Mouse (Mus musculus) MEL (cell line): Measurements from ENCODE around the gene Poldip2. TPM values are rescaled to one million over a fixed set of nuclear protein-coding genes. Genes with fewer than 3 reads are reported as not detected.

Source experiments
- DNase-seq: peaks from one replicate; pipeline ENCODE4 v3.0.0; 2011; ENCODE audit warnings: low read depth, low spot score
- H3K27ac ChIP-seq: 2 replicates; pipeline ENCODE4 v1.5.1; 2012; ENCODE audit warnings: low read depth, mild to moderate bottlenecking, control low read depth, low read length, moderate library complexity; ENCODE audit not compliant: control insufficient read depth
- H3K27me3 ChIP-seq, 2 experiments: fragments of 150-350 bp in 1 of 2; sonication (generic) in 1 of 2; 2 replicates each; pipeline ENCODE4 v1.6.1; 2012; ENCODE audit warnings: low read length in 2 of 2, mild to moderate bottlenecking in 2 of 2, improper control_type of control experiment in 1 of 2, moderate library complexity in 1 of 2; ENCODE audit not compliant: insufficient read depth in 2 of 2, control insufficient read depth in 1 of 2
- H3K36me3 ChIP-seq, 2 experiments: 2 replicates each; pipeline ENCODE4 v1.6.1; 2012 to 2014; ENCODE audit warnings: low read length in 2 of 2, improper control_type of control experiment in 1 of 2, inconsistent platforms in 1 of 2, mild to moderate bottlenecking in 1 of 2; ENCODE audit not compliant: insufficient read depth in 2 of 2, control insufficient read depth in 1 of 2
- H3K4me1 ChIP-seq, 2 experiments: fragments of 150-350 bp in 1 of 2; sonication (generic) in 1 of 2; 2 replicates each; pipeline ENCODE4 v1.6.1; 2012; ENCODE audit warnings: low read length in 2 of 2, improper control_type of control experiment in 1 of 2, mild to moderate bottlenecking in 1 of 2; ENCODE audit not compliant: insufficient read depth in 2 of 2, control insufficient read depth in 1 of 2
- H3K4me3 ChIP-seq, 2 experiments: fragments of 150-350 bp in 1 of 2; sonication (generic) in 1 of 2; 2 replicates each; pipeline ENCODE4 v1.5.1; 2012; ENCODE audit warnings: low read depth in 2 of 2, low read length in 2 of 2, mild to moderate bottlenecking in 2 of 2, moderate library complexity in 2 of 2, control low read depth in 1 of 2, improper control_type of control experiment in 1 of 2; ENCODE audit not compliant: control insufficient read depth in 1 of 2, insufficient read depth in 1 of 2
- H3K79me2 ChIP-seq: 2 replicates; pipeline ENCODE4 v1.6.1; 2012; ENCODE audit warnings: mild to moderate bottlenecking, low read length, moderate library complexity; ENCODE audit not compliant: control insufficient read depth, poor library complexity, insufficient read depth
- H3K9ac ChIP-seq: 2 replicates; pipeline ENCODE4 v1.6.1; 2012; ENCODE audit warnings: low read depth, mild to moderate bottlenecking, control low read depth, low read length, moderate library complexity; ENCODE audit not compliant: control insufficient read depth, poor library complexity, severe bottlenecking
- H3K9me3 ChIP-seq: fragments of 150-350 bp; sonication (generic); replicated peaks from 2 replicates; pipeline ENCODE4 v1.6.1; 2012; ENCODE audit warnings: mild to moderate bottlenecking, low read length, improper control_type of control experiment, moderate library complexity; ENCODE audit not compliant: insufficient read depth
- BHLHE40 ChIP-seq: IDR thresholded peaks from 2 replicates; pipeline ENCODE4 v1.6.1; 2012; ENCODE audit warnings: low read depth, mild to moderate bottlenecking, inconsistent platforms, low read length, improper control_type of control experiment, borderline replicate concordance
- CHD2 ChIP-seq: IDR thresholded peaks from 2 replicates; pipeline ENCODE4 v1.6.1; 2011; ENCODE audit warnings: low read length, improper control_type of control experiment
- E2F4 ChIP-seq: IDR thresholded peaks from 2 replicates; pipeline ENCODE4 v1.6.1; 2011; ENCODE audit warnings: low read depth, low read length, improper control_type of control experiment, borderline replicate concordance
- EP300 ChIP-seq, 2 experiments: IDR thresholded peaks; 2 replicates each; pipeline ENCODE4 v1.6.1; 2011; ENCODE audit warnings: improper control_type of control experiment in 2 of 2, low read length in 2 of 2, low read depth in 1 of 2, mild to moderate bottlenecking in 1 of 2
- GABPA ChIP-seq: IDR thresholded peaks from 2 replicates; pipeline ENCODE4 v1.6.1; 2012; ENCODE audit warnings: low read depth, mild to moderate bottlenecking, inconsistent platforms, low read length, improper control_type of control experiment, moderate library complexity
- GATA1 ChIP-seq: IDR thresholded peaks from 2 replicates; pipeline ENCODE4 v1.6.1; 2011; ENCODE audit warnings: low read depth, low read length, improper control_type of control experiment
- HCFC1 ChIP-seq: IDR thresholded peaks from 2 replicates; pipeline ENCODE4 v1.6.1; 2012; ENCODE audit warnings: low read depth, mild to moderate bottlenecking, inconsistent platforms, low read length, improper control_type of control experiment, moderate library complexity
- JUND ChIP-seq: IDR thresholded peaks from 2 replicates; pipeline ENCODE4 v1.6.1; 2011; ENCODE audit warnings: low read depth, mild to moderate bottlenecking, improper control_type of control experiment, low read length
- MAFK ChIP-seq: IDR thresholded peaks from 2 replicates; pipeline ENCODE4 v1.6.1; 2011; ENCODE audit warnings: low read depth, mild to moderate bottlenecking, low read length, improper control_type of control experiment, borderline replicate concordance
- MAX ChIP-seq: IDR thresholded peaks from 2 replicates; pipeline ENCODE4 v1.6.1; 2011; ENCODE audit warnings: low read length, improper control_type of control experiment
- MEF2A ChIP-seq: IDR thresholded peaks from 2 replicates; pipeline ENCODE4 v1.6.1; 2014; ENCODE audit warnings: low read depth, mild to moderate bottlenecking, inconsistent platforms, low read length, improper control_type of control experiment; ENCODE audit not compliant: poor library complexity, insufficient replicate concordance, severe bottlenecking; ENCODE audit errors: extremely low read depth
- MYB ChIP-seq: IDR thresholded peaks from 2 replicates; pipeline ENCODE4 v1.6.1; 2011; ENCODE audit warnings: mild to moderate bottlenecking, low read depth, low read length, improper control_type of control experiment
- MYC ChIP-seq: IDR thresholded peaks from 2 replicates; pipeline ENCODE4 v1.6.1; 2011; ENCODE audit warnings: low read depth, mild to moderate bottlenecking, low read length, improper control_type of control experiment, moderate library complexity
- NELFE ChIP-seq: IDR thresholded peaks from 2 replicates; pipeline ENCODE4 v1.6.1; 2011; ENCODE audit warnings: low read depth, low read length, improper control_type of control experiment
- NRF1 ChIP-seq: IDR thresholded peaks from 2 replicates; pipeline ENCODE4 v1.6.1; 2014; ENCODE audit warnings: low read depth, mild to moderate bottlenecking, inconsistent platforms, low read length, improper control_type of control experiment, moderate library complexity; ENCODE audit not compliant: poor library complexity, insufficient read depth, severe bottlenecking
- POLR2AphosphoS5 ChIP-seq: IDR thresholded peaks from 2 replicates; pipeline ENCODE4 v1.6.1; 2012; ENCODE audit warnings: low read depth, borderline replicate concordance, mild to moderate bottlenecking, inconsistent platforms, low read length, moderate library complexity, mixed read lengths
- RCOR1 ChIP-seq: IDR thresholded peaks from 2 replicates; pipeline ENCODE4 v1.6.1; 2012; ENCODE audit warnings: low read depth, mild to moderate bottlenecking, inconsistent platforms, low read length, improper control_type of control experiment
- TAL1 ChIP-seq: IDR thresholded peaks from 2 replicates; pipeline ENCODE4 v1.6.1; 2012; ENCODE audit warnings: mild to moderate bottlenecking, inconsistent platforms, low read length, moderate library complexity, mixed read lengths
- TBP ChIP-seq: IDR thresholded peaks from 2 replicates; pipeline ENCODE4 v1.8.0; 2011; ENCODE audit warnings: low read depth, low read length, improper control_type of control experiment
- TCF12 ChIP-seq: IDR thresholded peaks from 2 replicates; pipeline ENCODE4 v1.6.1; 2014; ENCODE audit warnings: low read depth, mild to moderate bottlenecking, inconsistent platforms, low read length, improper control_type of control experiment, moderate library complexity
- UBTF ChIP-seq: IDR thresholded peaks from 2 replicates; pipeline ENCODE4 v1.6.1; 2012; ENCODE audit warnings: low read depth, mild to moderate bottlenecking, inconsistent platforms, low read length, improper control_type of control experiment, moderate library complexity, borderline replicate concordance; ENCODE audit not compliant: insufficient read depth
- USF1 ChIP-seq: IDR thresholded peaks from 2 replicates; pipeline ENCODE4 v1.6.1; 2014; ENCODE audit warnings: low read depth, mild to moderate bottlenecking, inconsistent platforms, low read length, improper control_type of control experiment, moderate library complexity
- USF2 ChIP-seq, 2 experiments: IDR thresholded peaks; 2 replicates each; pipeline ENCODE4 v1.6.1; 2011 to 2012; ENCODE audit warnings: improper control_type of control experiment in 2 of 2, low read length in 2 of 2, borderline replicate concordance in 1 of 2, inconsistent platforms in 1 of 2, low read depth in 1 of 2, mild to moderate bottlenecking in 1 of 2; ENCODE audit not compliant: insufficient read depth in 1 of 2
- ZC3H11A ChIP-seq: IDR thresholded peaks from 2 replicates; pipeline ENCODE4 v1.6.1; 2012; ENCODE audit warnings: low read depth, mild to moderate bottlenecking, inconsistent platforms, low read length, improper control_type of control experiment
- ZMIZ1 ChIP-seq: IDR thresholded peaks from 2 replicates; pipeline ENCODE4 v1.6.1; 2012; ENCODE audit warnings: low read depth, mild to moderate bottlenecking, inconsistent platforms, low read length, improper control_type of control experiment, moderate library complexity
- ZNF384 ChIP-seq: IDR thresholded peaks from 2 replicates; pipeline ENCODE4 v1.6.1; 2012; ENCODE audit warnings: low read depth, mild to moderate bottlenecking, inconsistent platforms, low read length, improper control_type of control experiment
- polyA plus RNA-seq, 2 experiments: library from polyadenylated mRNA; stranded (reverse) in 1 of 2; unstranded in 1 of 2; fragments of >175 nt in 1 of 2; fragments of >200 nt in 1 of 2; gene quantifications; 2 replicates each; pipeline versions ENCODE4 v1.2.1 to v1.2.4; 2012; ENCODE audit warnings: low replicate concordance in 2 of 2, low read depth in 1 of 2; ENCODE audit not compliant: insufficient read length in 2 of 2, insufficient read depth in 1 of 2, missing spikeins in 1 of 2
- total RNA-seq: library from RNA; depleted of rRNA; stranded (reverse); fragments of 300-350 nt; gene quantifications from 2 replicates; pipeline ENCODE4 v1.2.3, GENCODE M21; 2012

Poldip2 gene
- total and polyA plus RNA-seq, 3 experiments = 166 to 260 (median 182) TPM

GRCm38 (mm10) chr11:78535376-78536079 lies 23.5 kb downstream of the Poldip2 start:
- no peaks in the 10 kb centered on the region for H3K9me3 ChIP-seq
- peak overlapping the region; percentile 29; the same call in 1 of the 2 replicates for H3K27ac ChIP-seq
- no peaks in the 10 kb centered on the region for H3K27me3 ChIP-seq
- peak; percentile 76 for DNase-seq
- peaks cover 3 to 25% of the 10 kb centered on the region in 2 experiments for H3K36me3 ChIP-seq
- H3K79me2 ChIP-seq = peaks cover 23% of the 10 kb centered on the region
- H3K4me3 ChIP-seq = peak overlapping the region; percentile 67 to 81
- H3K9ac ChIP-seq = peak overlapping the region; percentile 48
- TF ChIP-seq USF2 (IDR thresholded peaks at IDR 0.05; ENCODE audit: borderline replicate concordance in 1 of 2, insufficient read depth in 1 of 2, low read depth in 1 of 2, low read length in 2 of 2) (no peak), MEF2A (no peak), MAX (peak; percentile 65), RCOR1 (peak; percentile 67)
- H3K4me1 ChIP-seq = peaks cover 0 to 34% of the 10 kb centered on the region in 2 experiments; a peak in 3 of 4 replicates

GRCm38 (mm10) chr11:78536080-78536689 lies 24.2 kb downstream of the Poldip2 start, which contains the start of the genes Tnfaip1 and Ift20:
Gene Tnfaip1, minus strand, starts transcription at chr11:78536332.
Gene Ift20, plus strand, starts transcription at chr11:78536361.
- Histone ChIP-seq H3K27ac (peak within 1 kb of the TSS; percentile 66), H3K36me3 (peaks cover 4 to 25% of the 10 kb centered on the region in 2 experiments), H3K4me3 (peak within 1 kb of the TSS; percentile 76 to 87), H3K27me3 (no peaks in the 10 kb centered on the region), H3K4me1 (peaks cover 0 to 34% of the 10 kb centered on the region in 2 experiments; a peak in 3 of 4 replicates), H3K9me3 (no peaks in the 10 kb centered on the region), H3K79me2 (peaks cover 23% of the 10 kb centered on the region), H3K9ac (peak within 1 kb of the TSS; percentile 87)
- peak; percentile 100 for DNase-seq
- TF ChIP-seq RCOR1 (peak; percentile 83), NRF1 (peak; percentile 56), MYC (peak; percentile 89), GATA1 (peak; percentile 96), TCF12 (peak; percentile 84), TAL1 (no peak), JUND (no peak), EP300 (IDR thresholded peaks at IDR 0.05; ENCODE audit: low read depth in 1 of 2, low read length in 2 of 2) (peak in 1 of 2 experiments; percentile 62; a peak in 2 of 4 replicates), NELFE (peak; percentile 98), MAFK (no peak), POLR2AphosphoS5 (no peak), UBTF (0 out of 2 replicates have a peak, but pooled peaks have one; percentile 51), GABPA (peak; percentile 51; the same call in 1 of the 2 replicates), ZMIZ1 (peak; percentile 96), BHLHE40 (peak; percentile 4; the same call in 1 of the 2 replicates), CHD2 (peak; percentile 91), USF1 (peak; percentile 68), TBP (peak; percentile 88), MYB (peak; percentile 50; the same call in 1 of the 2 replicates), ZC3H11A (no peak), USF2 (IDR thresholded peaks at IDR 0.05; ENCODE audit: borderline replicate concordance in 1 of 2, insufficient read depth in 1 of 2, low read depth in 1 of 2, low read length in 2 of 2) (no peak), HCFC1 (peak; percentile 100), ZNF384 (no peak; the same call in 1 of the 2 replicates), MAX (peak; percentile 80; the same call in 1 of the 2 replicates), E2F4 (no peak)
